Comparison of ENCODE assay signal across 9 mouse cellular contexts in genomic region chr19:37177819-37178708, GRCm38 (mm10). TPM values are rescaled to one million over a fixed set of nuclear protein-coding genes. Genes with fewer than 3 reads are reported as not detected.
DNase-seq lines count a peak whose midpoint lies in the region; ATAC-seq lines count a peak whose summit lies in the region.
"Had no signal": no experiment of that assay in that cellular context is flagged by ENCODE, and none has a peak within 500 bp of the region (broad histone marks: within the 10 kb centered on the region; RNA-seq: fewer than 3 reads in every experiment).

No protein-coding gene starts in this region.

- peak overlapping the region; percentile 44 for H3K4me2 ChIP-seq in intestine, embryonic 14.5 days (ENCODE audit: low read length)

- H3K9me3 ChIP-seq in intestine, embryonic 14.5 days (ENCODE audit: control insufficient read depth, low read length): no peaks in the 10 kb centered on the region

- H3K27me3 ChIP-seq in intestine, embryonic 14.5 days (replicated peaks; ENCODE audit: control insufficient read depth, insufficient read depth, low read length): peaks cover 24% of the 10 kb centered on the region
- H3K27me3 ChIP-seq: Patski had no signal

- peak; percentile 10 for DNase-seq in thymus, postnatal 14 days
- no peak for DNase-seq in thymus, adult 18-20 months
- peak; percentile 88 for DNase-seq in embryo, embryonic 11 days
- DNase-seq in gastrocnemius, postnatal 10 days: peak; percentile 60
- peak; percentile 55 for DNase-seq in intestine, embryonic 14.5 days (ENCODE audit: low spot score)
- DNase-seq in left cerebral cortex, postnatal 4 days: peak; percentile 63
- peak; percentile 72 for DNase-seq in skeletal muscle tissue, adult 2 months (ENCODE audit: low read depth, low spot score)

- H3K36me3 ChIP-seq in intestine, embryonic 14.5 days (ENCODE audit: control insufficient read depth, insufficient read depth, low read length): no peaks in the 10 kb centered on the region

- H3K4me3 ChIP-seq in intestine, embryonic 14.5 days (ENCODE audit: low read depth, low read length): peak overlapping the region; percentile 35

- intact Hi-C loops in left cerebral cortex, postnatal 4 days (cut with DNase I): no loop called here

- H3K9ac ChIP-seq in intestine, embryonic 14.5 days (ENCODE audit: low read length): no peak overlapping the region

- H3K4me1 ChIP-seq in intestine, embryonic 14.5 days (replicated peaks; ENCODE audit: control insufficient read depth, insufficient read depth, low read length): peaks cover 8% of the 10 kb centered on the region; the same call in 1 of the 2 replicates

- 14% methylated on average over 17 of the region's 17 CpGs for WGBS in intestine, embryonic 14.5 days

- no peak overlapping the region for H3K27ac ChIP-seq in intestine, embryonic 14.5 days (ENCODE audit: low read depth)

- 0 out of 2 replicates have a peak, but pooled peaks have one; percentile 55 for ATAC-seq in intestine, embryonic 14.5 days (replicated peaks; ENCODE audit: low FRiP score, low TSS enrichment, low read depth)
- peak; percentile 71 for ATAC-seq in megakaryocyte-erythroid progenitor cell, adult 5-6 weeks (replicated peaks; ENCODE audit: low FRiP score, low TSS enrichment, poor library complexity, severe bottlenecking)
- ATAC-seq: Patski had no signal

RNA-seq across cellular contexts. Expression of gene March5, which starts 29.3 kb away (rescaled TPM):
- 10 to 100 TPM; 56.7 to 66.6 TPM for total RNA-seq in gastrocnemius, postnatal 10 days (2021)
- polyA plus RNA-seq in intestine, embryonic 14.5 days (2014; fragmentation: Nextera tagmentation; extraction: Ambion mirVana): 83.9 and 86.5 TPM in 2 replicates
- total RNA-seq in left cerebral cortex, postnatal 4 days (2021): 100 to 1,000 TPM in 1 of 2 experiments, 10 to 100 TPM in 1; 99.0 to 104 TPM
- total RNA-seq in megakaryocyte-erythroid progenitor cell, adult 5-6 weeks (2014; fragmentation: Nextera tagmentation): 138 TPM in 2 replicates
- 77.5 and 90.8 TPM in 2 replicates for total RNA-seq in megakaryocyte-erythroid progenitor cell, adult 5-6 weeks (2017)

RNA-seq across cellular contexts. Expression of gene Cpeb3, which starts 30.3 kb away (rescaled TPM):
- total RNA-seq in gastrocnemius, postnatal 10 days (2021): 10 to 100 TPM; 30.4 to 32.3 TPM
- 0.66 and 0.85 TPM in 2 replicates for polyA plus RNA-seq in intestine, embryonic 14.5 days (2014; fragmentation: Nextera tagmentation; extraction: Ambion mirVana)
- total RNA-seq in left cerebral cortex, postnatal 4 days (2021): 10 to 100 TPM; 36.7 to 38.6 TPM
- 3.1 and 3.6 TPM in 2 replicates for total RNA-seq in megakaryocyte-erythroid progenitor cell, adult 5-6 weeks (2014; fragmentation: Nextera tagmentation)
- total RNA-seq in megakaryocyte-erythroid progenitor cell, adult 5-6 weeks (2017): 0.80 and 4.1 TPM in 2 replicates

Comparison
In these comparisons a context has a peak if more than half of its experiments do, and no peak if none do; other contexts are left out.
1. DNase-seq: peak in thymus, postnatal 14 days (single experiment), embryo, embryonic 11 days (single experiment), gastrocnemius, postnatal 10 days (single experiment), intestine, embryonic 14.5 days (single experiment), left cerebral cortex, postnatal 4 days (single experiment) and skeletal muscle tissue, adult 2 months (single experiment); none in thymus, adult 18-20 months (0 of 2).
2. RNA of gene Cpeb3, which starts 30.3 kb away (total RNA-seq): 36.7 to 38.6 TPM in left cerebral cortex, postnatal 4 days and 30.4 to 32.3 TPM in gastrocnemius, postnatal 10 days; 0.80 to 4.1 TPM in megakaryocyte-erythroid progenitor cell, adult 5-6 weeks; every median in the first group is over 4 times any median in the second.